Mouse (Mus musculus) urinary bladder, adult 2 months (tissue): ENCODE data around the gene Gstk1. TPM values are rescaled to one million over a fixed set of nuclear protein-coding genes. Genes with fewer than 3 reads are reported as not detected.

Experiments used
- DNase-seq: peaks from one replicate; pipeline ENCODE4 v3.0.0; 2022; ENCODE audit warnings: low spot score
- polyA plus RNA-seq: library from polyadenylated mRNA; depleted of rRNA; stranded (reverse); fragments of >200 nt; gene quantifications from 2 replicates; pipeline ENCODE4 v1.2.3, GENCODE M21; 2012; rRNA removed

The Gstk1 gene
- polyA plus RNA-seq, 1 experiment, result 34.1 TPM

DNA sequence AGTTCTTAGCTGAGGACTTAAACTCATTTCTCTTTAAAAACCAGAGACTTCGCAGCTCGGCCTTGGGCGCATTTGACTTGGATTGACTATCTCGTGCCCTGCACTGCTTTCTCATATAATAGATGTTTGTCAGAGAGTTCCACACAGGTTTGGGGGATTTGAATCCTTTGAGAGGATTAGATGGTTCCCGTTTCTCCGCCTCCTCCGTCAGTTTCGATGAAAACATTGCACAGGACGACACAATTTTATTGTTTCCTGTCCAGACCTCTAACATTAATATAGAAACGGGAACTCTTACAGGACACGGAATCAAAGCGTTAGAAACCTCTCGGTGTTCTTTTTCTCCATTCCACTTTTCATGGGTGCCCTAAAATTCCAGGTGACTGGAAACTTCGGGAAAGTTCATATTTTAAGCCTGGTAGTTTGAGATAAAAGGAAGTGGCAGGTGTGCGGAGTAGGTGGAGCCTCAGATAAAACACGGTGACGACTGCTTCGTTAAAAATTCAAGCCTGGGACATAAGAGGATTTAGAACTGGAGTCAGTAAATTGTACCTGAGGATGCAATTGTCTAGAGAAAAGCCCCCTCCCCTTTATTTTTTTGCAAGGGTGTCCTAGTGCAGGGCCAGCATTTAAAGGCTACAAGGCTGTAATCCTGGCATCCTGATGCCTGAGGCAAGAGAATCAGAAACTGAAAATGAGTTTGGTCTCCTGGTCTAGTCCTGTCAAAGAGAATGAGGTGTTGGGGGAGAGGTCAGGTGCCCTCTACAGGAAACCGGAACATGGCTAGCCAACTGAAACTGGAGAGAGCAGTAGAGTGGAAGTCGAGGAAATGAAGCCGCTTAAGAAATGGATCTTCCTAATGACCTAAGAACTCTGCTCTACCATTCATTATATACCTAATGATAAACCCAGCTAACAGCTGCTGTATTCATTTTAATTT, 19.9 kb downstream of the Gstk1 start:
- no peak for DNase-seq

DNA sequence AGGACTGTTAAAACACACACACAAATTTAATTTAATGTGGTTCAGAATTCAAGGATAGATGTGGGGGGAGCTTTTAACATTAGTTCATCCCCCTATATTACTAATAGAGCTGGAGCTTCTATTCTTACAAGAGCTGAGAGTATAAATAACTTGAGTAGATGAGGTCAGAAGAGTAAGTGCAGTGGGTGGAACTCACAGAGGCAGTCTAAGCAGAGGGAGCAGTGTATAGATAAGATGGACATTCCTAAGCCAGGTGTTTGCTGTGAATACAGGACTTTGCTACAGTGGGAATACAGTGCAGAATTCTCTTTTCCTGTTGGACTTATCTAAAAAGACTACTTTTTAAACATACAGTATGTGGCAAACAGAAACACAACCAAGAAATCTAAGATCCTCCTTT, 25.1 kb downstream of the Gstk1 start:
- no peak for DNase-seq

DNA sequence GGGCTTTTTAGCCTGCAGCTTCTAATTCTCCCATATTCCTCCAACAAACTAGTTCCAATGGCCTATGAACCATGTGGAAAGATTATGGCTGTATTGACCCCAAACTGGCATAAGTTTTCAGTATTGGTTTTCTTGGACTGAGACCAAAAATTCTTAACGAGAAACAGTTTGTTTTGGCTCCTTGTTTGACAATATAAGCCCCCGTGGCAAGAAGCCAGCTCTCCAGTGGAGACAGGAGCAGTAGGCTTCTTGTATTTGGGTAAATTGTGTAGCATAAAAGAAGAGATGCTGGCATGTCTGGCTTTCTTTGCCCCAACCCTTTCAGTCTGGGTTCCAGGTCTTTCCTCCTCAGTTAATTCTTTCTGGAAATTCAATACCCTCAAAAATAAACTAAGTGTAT, 30.4 kb downstream of the Gstk1 start:
- DNase-seq, result no peak

DNA sequence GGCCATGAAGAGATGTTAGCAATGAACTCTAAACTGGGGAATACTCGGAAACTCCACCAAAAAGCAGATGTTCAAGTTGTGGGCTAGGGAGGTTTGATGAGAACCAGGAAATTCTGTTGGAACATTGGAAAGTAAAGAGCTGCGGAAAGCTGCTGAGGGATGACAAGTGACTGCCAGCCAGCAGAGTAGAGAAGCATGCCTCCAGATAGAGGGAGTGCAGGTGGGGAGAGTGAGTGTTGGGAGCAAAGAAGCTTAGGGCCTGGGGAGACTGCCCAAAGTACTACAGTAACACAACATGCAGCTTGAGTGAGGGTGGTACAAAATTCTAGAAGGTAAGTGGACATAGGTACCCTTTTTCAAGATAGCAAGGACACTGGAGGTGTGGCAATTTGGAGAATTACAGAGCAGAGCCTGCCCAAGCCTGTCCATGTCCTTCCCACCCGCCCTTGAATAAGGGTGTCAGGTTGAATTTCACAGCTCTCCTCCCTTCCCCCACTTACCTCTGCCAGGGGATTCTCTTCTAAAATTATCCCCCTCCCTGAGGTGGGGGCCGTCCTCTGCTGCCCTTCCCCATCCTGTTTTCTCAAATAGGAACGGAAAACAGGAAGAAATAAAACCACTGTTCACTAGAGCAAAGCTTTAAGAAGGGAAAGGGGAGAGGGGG, 37.3 kb downstream of the Gstk1 start:
- no peak for DNase-seq

DNA sequence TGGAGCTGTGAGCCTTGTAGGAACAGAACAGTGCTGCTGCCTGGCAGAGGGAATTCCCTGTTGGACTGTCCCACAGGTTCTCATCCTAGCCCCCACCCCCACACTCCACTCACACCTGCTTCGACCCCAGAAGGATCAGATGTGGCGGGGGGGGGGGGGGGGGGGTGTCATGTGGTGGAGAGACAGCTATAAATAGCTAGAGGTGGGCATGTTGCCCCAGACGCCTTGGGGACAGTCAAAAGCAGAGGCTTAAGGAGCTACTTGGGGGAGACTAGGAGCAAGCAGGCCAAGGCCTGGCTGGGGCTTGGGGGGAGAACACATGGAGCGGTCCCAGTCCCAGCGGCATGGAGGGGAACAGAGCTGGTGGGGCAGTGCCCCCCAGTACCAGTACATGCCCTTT, 40.7 kb downstream of the Gstk1 start, which contains the start of gene Clcn1:
TSS of gene Clcn1 (plus strand) at position 238 of the 400 bp plus-strand sequence.
- DNase-seq, result no peak

DNA sequence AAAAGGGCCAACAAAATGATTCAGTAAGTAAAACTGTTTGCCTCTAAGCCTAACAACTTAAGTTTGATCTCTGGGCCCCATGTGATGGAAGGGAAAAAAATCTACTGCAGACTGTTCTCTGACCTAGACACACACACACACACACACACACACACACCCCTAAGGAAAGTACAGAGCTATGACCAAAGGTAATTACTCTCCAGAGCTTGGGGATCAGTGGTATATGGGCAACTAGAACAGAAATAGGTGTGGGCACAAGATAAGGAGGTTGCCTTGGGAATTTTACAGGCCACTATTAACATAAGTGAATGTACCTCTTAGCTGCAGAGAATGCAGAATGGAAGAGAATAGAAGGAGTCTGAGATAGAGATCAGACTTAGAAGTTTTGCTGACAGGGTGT, 41.8 kb downstream of the Gstk1 start:
- no peak for DNase-seq

DNA sequence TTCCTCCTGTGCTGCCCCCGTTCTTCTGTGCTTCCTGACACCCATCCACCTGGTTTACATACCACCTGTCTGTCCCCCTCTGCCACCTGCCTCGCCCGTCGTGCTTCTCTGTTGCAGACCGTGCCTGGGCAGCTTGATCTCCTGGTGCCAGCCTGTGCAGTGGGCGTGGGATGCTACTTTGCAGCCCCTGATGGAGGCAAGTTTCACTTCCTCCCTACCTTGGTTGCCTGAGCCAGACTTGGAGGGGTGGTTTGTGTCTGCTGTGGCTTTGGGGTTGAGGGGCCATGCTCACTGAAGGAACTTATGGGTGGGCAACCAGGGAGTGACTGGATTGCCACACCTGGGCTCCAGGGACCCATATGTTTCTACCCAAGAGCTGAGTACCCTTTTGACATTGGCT, 47.6 kb downstream of the Gstk1 start:
- no peak for DNase-seq

DNA sequence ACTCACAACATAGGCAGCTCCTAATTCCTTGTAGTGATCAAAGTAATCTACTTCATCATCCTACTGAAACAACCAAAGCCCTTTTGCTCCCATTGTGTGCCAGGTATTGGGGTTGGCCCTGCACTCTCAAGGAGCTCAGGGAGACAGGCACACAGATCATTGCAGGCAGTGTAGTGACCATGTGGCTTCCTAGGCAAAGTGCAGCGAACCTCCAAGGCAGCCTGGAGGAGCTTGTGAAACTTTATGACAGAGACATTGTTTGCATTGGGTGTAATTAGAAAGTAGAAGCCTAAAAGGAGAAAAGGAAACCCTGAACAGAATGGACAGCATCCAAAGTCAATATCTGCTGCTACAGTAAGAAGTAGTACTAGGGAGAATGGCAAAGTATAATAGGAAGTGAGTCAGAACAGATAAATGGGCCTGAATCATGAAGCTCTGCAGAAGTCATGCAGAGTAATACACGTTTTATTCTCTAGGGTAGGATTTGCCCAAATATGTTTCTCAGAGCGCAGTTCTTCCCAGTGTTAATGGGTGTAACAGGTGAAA, 49.9 kb downstream of the Gstk1 start:
- DNase-seq, result no peak

DNA sequence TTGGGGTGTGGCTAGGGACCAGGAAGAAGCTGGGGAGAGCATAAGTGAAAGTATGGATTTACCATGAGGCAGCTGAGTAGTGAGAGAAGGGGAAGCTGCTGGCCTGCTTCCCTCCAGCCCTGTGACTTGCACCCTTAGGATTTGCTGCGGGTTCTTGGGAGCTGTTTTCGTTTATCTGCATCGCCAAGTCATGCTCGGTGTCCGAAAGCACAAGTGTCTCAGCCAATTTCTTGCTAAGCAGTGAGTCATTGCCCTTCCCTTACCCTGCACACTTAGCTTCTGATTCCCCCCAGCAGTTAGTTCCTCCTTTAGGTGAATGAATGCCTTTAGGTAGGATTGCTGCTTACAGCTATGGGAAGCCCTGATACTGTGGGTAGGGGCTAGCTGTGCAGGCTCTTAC, 53.6 kb downstream of the Gstk1 start:
- DNase-seq, result no peak

Other genes with a start within 250 kb of the Gstk1 start
- gene Sva, start 207.5 kb upstream of the Gstk1 start, polyA plus RNA-seq, result not detected in 2 replicates
- not detected in 2 replicates for gene Tas2r139, start 105.0 kb upstream of the Gstk1 start, polyA plus RNA-seq
- not detected in 2 replicates for gene Tas2r144, start 30.6 kb upstream of the Gstk1 start, polyA plus RNA-seq
- 2.5 and 3.1 TPM in 2 replicates for gene Tmem139, start 16.0 kb downstream of the Gstk1 start, polyA plus RNA-seq
- 32.0 and 35.1 TPM in 2 replicates for gene Casp2, start 19.1 kb downstream of the Gstk1 start, polyA plus RNA-seq
- 0.21 and 0.35 TPM in 2 replicates for gene Clcn1, start 40.8 kb downstream of the Gstk1 start, polyA plus RNA-seq
- gene Fam131b, start 78.7 kb downstream of the Gstk1 start, polyA plus RNA-seq, result 0.63 and 0.92 TPM in 2 replicates
- gene Zyx, start 103.7 kb downstream of the Gstk1 start, polyA plus RNA-seq, result 124 and 140 TPM in 2 replicates
- 27.6 and 33.6 TPM in 2 replicates for gene Epha1, start 127.3 kb downstream of the Gstk1 start, polyA plus RNA-seq
- gene Tas2r143, start 154.3 kb downstream of the Gstk1 start, polyA plus RNA-seq, result 0.47 and 0.49 TPM in 2 replicates
- gene Tas2r135, start 159.5 kb downstream of the Gstk1 start, polyA plus RNA-seq, result 0.30 and 0.37 TPM in 2 replicates
- not detected in 2 replicates for gene Tas2r126, start 188.6 kb downstream of the Gstk1 start, polyA plus RNA-seq
- not detected in 2 replicates for gene Olfr458, start 219.3 kb downstream of the Gstk1 start, polyA plus RNA-seq
- not detected in 2 replicates for gene Olfr457, start 230.4 kb downstream of the Gstk1 start, polyA plus RNA-seq
- not detected in 2 replicates for gene Olfr456, start 241.3 kb downstream of the Gstk1 start, polyA plus RNA-seq